Mouse (Mus musculus) bone marrow, adult 2 months (tissue): ENCODE results near the gene Mycbpap.

Experiments
- CTCF ChIP-seq: fragments of 200-500 bp; IDR thresholded peaks from 2 replicates; pipeline ENCODE4 v1.5.1; 2011; ENCODE audit warnings: low read length, control low read depth; ENCODE audit not compliant: control insufficient read depth, insufficient read depth
- POLR2A ChIP-seq: fragments of 200-500 bp; IDR thresholded peaks from 2 replicates; pipeline ENCODE4 v1.6.1; 2011; ENCODE audit warnings: low read depth, mild to moderate bottlenecking, control low read depth, low read length, borderline replicate concordance; ENCODE audit not compliant: control insufficient read depth

DNA sequence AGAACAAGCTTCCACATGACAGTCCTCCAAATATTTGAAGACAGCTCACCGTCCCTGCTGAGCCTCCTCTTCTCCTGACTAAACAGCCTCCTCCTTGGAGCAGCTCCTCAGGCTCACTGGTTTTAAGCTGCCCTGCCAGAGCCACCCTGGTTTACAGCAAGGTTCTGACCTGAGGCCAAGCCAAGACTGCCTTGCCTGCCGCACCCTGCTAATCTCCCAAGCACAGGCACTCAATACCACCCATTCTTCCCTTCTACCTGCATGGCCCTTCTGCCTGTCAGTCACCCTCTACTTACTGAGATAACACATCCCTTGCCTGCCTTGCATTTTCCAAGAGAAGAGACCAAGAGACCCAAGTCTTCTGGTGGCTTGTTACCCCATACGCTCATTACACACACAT, 65.2 kb downstream of the Mycbpap start:
- TF ChIP-seq CTCF (no peak), POLR2A (peak; percentile 24; the same call in 1 of the 2 replicates)
